Mouse (Mus musculus) E14TG2a.4 (cell line): ENCODE results near the gene Ldhd.

Experiments used
- CTCF ChIP-seq: conservative IDR thresholded peaks from 2 replicates; pipeline ENCODE4 v1.5.1; 2014; ENCODE audit warnings: low read length
- POU5F1 ChIP-seq: IDR thresholded peaks from 2 replicates; pipeline ENCODE4 v1.6.1; 2014; ENCODE audit warnings: low read length, borderline replicate concordance

DNA sequence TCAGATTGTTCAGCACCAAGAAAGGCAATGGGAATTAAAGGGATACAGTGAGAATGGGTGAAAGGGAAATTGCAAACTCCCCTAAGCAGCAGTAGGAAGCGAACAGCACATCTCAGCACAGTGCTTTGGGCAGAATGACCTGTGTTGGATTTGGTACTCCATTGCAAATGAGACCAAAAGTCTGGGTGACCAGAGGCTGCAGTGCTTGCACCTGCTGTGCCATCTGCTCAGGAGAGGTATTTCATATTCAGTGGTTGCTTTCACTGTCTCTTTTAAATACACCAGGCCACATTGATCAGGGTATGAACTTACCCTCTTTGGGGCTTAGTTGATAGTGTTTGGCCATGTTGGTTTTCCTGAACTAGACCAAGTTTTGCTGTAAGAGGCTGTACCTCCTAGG lies 50.9 kb downstream of the Ldhd start:
- TF ChIP-seq CTCF (no peak), POU5F1 (no peak)
